Mouse (Mus musculus) liver, adult 2 months (tissue): ENCODE data around the gene Olfr1274-ps.
"Not testable (repeated sequence)": the region's sequence is repeated elsewhere in the genome, so short reads cannot be mapped to it uniquely, and the experiment has no call there.

Source experiments
- CTCF ChIP-seq: fragments of 200-500 bp; IDR thresholded peaks from 2 replicates; pipeline ENCODE4 v1.5.1; 2011; ENCODE audit warnings: low read depth, low read length, control low read depth
- POLR2A ChIP-seq: fragments of 200-500 bp; IDR thresholded peaks from 2 replicates; pipeline ENCODE4 v1.6.1; 2011; ENCODE audit warnings: low read length, control low read depth; ENCODE audit not compliant: insufficient read depth; ENCODE audit errors: extremely low read depth

GRCm38 (mm10) chr2:90424937-90425336 lies 26.5 kb downstream of the Olfr1274-ps start:
- TF ChIP-seq POLR2A, CTCF: not testable (repeated sequence)
